Mouse (Mus musculus) G1E (cell line): ENCODE measurements at regions not wholly inside any gene's neighbourhood (a gene's known extent, or its start where the extent isn't known, plus 50 kb on each side); places are given as distances from the start of the nearest gene placed in this dataset.
"Not testable (repeated sequence)": the region's sequence is repeated elsewhere in the genome, so short reads cannot be mapped to it uniquely, and the experiment has no call there.

Experiments used
- CTCF ChIP-seq: IDR thresholded peaks from 2 replicates; pipeline ENCODE4 v1.5.1; 2012; ENCODE audit warnings: low read depth, low read length, inconsistent platforms, mixed read lengths
- GATA1 ChIP-seq: IDR thresholded peaks from 2 replicates; pipeline ENCODE4 v1.6.1; 2012; ENCODE audit warnings: borderline replicate concordance, low read length, inconsistent platforms, mixed read lengths
- GATA2 ChIP-seq: IDR thresholded peaks from 2 replicates; pipeline ENCODE4 v1.6.1; 2012; ENCODE audit warnings: low read depth, low read length, inconsistent platforms, borderline replicate concordance
- POLR2AphosphoS5 ChIP-seq: IDR thresholded peaks from 2 replicates; pipeline ENCODE4 v1.6.1; 2012; ENCODE audit warnings: low read depth, low read length, inconsistent platforms; ENCODE audit not compliant: insufficient replicate concordance
- TAL1 ChIP-seq: conservative IDR thresholded peaks from 2 replicates; pipeline ENCODE4 v1.6.1; 2012; ENCODE audit warnings: low read depth, low read length, inconsistent platforms, mixed read lengths

DNA sequence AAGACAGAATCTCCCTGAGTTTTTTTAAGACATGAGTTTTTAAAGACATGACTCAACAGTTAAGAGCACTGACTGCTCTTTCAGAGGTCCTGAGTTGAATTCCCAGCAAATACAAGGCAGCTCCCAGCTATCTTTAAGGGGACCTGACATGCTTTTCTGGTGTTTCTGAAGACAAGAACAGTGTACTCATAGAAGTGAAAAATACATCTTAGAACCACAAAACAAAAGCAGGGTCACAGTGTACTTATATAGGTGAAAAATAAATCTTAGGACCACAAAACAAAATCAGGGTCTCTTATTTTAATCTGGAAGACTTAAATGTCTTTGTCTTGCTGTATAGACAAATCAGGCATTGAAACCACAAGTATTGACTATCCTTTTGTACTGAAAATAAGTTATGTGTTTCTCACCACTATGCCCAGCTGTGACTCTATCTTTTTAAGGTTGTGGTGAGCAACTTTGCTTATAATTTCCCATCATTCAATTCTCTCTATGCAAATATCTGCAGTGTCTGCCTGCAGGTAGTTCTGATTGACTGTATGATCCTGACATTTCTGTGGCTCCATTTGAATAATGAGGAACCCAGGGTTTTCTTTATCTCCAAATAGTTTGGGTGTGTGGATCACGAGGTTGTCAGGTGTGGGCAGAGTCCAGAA, 246.0 kb upstream of the Olfr161 start:
- TF ChIP-seq CTCF, TAL1, POLR2AphosphoS5, GATA1, GATA2: not testable (repeated sequence)
